Mouse (Mus musculus) kidney, adult 9 months (tissue): Measurements from ENCODE around the gene Hnrnpa1.

Source experiments
- DNase-seq: peaks from one replicate; pipeline ENCODE4 v3.0.0; 2022

Hnrnpa1 gene

DNA sequence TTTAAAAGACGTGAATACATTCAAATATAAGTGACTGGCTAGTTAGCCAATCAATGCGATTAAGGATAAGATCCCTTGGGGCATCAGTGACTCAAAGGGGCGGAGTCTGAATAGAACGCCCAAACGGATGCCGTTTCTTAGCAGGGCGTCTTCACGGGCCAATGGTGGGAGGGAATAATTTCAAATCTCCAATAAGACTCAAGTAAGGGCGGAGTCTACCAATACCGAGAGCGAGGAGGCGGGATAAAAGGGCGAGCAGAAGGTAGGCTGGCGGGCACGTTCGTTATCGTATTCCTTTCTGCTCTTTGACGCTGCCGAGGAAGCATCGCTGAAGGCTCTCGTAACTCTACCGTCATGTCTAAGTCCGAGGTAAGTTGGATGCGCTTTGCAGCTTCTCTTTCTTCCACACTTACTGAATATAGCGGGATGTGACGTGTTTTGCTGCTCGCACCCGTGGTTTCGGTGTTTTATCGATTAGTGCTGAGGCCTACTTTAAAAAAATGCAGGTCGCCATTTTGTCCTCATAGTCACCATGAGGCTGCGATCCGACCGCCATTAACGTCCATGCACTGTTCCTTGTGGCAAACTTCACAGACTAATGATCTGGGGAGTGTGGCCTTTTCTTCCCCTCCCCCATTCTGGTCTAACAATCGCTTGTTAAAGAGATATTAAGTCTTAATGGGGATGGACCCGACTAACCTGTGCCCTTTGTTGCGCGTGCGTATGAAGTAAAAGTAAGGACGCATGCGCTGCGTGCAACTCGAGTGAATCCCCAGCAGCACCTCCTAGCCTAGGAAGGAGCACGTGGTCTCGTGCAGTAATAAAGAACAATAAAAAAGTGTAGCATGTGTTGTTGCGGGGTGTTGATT is at the start of gene Hnrnpa1:
Gene Hnrnpa1 (plus strand): TSS at position 273 of the 869 bp plus-strand sequence.
- DNase-seq = peak; percentile 99

DNA sequence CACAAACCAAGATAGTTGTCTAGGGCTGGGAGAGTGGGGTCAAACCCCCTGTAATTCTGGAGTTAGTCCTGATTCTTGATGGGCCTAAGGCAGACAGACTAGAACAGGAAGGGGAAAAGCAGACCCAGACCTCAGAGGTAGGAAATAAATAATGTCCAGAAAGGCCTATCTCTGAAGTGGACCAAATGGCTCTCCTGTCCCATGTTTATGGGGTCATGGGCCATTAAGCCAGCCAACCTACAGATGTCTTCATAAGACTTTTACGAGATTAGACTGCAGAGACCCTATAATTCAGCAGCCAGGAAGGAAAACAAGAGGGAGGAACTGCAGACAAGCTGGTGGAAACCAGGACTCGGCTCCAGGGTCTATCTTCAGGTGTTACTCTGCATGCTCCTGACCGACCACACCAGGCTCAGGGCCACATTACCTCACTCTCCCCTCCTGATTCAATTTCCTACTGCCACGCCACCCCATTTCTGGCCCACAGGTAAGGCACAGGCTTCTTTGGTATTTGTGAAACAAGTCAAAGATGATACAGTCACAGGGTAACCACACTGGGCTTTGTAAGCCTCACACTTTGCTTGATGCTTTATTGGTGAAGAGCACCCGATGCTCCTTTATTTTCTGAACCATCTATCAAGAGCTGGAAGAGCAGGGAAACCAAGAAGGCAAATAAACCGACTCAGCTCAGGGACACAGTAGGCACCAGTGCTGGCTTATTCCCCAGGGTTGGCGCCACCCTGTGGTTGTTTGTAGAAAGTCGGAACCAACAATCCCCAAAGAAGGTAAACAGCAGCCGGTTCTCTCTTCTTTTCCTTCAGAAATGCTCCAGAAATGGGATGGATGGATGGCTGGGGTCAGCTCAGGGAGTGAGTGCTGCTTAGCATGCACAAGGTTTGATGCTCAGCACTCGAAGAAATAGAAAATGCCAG is 49.4 kb upstream of the Hnrnpa1 start:
- no peak for DNase-seq

DNA sequence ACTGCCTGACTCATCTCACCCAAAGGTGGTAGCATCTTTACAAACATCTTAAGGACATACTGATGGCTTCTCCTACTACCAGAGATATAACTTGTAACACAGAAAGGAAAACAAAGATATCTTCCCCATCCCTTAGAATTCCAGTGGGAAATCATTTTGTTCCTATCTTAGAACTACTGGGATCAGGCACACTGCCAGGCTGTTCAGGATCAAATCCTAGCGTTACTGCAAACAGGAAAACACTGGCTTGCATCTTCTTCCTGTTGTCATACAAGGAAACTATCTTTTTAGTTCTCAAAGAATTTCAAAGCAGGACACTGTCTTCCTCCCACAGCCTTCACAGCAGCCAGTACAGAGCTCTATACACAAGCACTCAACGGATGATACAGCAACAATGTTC is 46.6 kb upstream of the Hnrnpa1 start:
- DNase-seq = peak; percentile 71

DNA sequence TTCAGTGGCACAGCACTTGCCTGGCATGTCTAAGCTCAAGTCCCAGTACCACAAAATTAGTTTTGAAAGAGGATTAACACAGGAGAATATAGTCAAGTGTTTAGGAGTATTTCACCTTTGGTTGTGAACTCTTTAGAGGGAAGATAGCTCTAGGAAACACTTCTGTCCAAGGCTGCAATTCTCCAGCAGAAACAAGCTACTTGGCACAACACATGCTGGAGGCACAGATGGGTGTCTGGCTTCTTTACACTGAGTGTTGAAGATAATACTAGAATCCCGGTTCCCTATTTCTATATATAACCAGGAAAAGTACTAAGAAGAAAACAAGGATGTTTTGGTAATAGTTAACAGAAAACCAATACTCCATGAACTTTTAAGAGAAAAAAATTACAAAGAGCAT is 43.4 kb upstream of the Hnrnpa1 start:
- DNase-seq = no peak

DNA sequence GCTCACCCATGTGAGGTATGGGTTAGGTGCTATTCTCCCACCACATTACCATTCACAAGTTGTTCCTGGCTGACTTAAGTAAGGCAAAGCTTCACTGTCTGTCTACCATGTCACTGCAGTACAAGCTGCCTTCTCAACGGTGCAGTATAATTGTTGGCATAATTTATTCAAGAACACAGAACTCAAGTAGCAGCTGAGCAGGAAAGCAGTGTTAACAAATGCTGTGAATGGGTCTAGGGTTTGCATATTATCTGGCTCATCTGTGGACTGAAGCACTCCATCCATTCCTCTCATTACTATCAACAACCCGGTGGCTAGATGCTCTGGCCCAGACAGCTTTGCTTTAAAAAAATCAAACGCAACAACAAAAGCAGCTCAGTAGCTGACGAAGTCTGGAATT is 42.4 kb upstream of the Hnrnpa1 start:
- DNase-seq = no peak

DNA sequence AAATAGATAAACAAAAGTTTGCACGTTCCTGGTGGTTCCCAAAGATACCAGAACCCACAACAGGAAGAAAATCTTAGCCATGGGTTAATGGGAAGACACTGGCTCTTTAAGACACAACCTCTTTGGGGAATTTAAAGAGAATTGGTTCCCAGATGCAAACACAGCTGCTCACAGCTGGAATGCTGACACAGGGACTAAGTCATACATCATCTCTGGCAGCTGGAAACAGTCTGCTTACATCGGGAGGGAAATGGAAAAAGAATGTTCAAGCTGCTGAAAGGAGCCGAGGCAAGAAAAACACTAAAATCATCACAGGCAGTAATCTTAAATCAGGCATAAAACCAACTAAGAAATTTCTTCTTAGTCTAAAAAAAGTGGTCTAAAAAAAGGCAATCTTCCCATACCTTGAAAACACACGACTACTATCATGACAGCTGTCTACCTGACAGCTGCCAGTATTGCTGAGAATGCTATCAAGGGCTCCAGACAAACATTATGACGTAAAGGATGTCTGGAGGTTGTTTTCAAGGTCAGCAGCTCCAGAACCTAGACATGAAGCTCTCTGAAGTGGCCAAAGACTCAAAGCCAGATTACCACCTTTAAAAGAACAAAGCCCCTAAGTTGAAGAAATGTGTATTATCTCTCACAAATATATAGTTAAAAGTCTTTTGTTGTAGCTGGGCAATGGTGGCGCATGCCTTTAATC is 38.0 kb upstream of the Hnrnpa1 start:
- peak; percentile 60 for DNase-seq

DNA sequence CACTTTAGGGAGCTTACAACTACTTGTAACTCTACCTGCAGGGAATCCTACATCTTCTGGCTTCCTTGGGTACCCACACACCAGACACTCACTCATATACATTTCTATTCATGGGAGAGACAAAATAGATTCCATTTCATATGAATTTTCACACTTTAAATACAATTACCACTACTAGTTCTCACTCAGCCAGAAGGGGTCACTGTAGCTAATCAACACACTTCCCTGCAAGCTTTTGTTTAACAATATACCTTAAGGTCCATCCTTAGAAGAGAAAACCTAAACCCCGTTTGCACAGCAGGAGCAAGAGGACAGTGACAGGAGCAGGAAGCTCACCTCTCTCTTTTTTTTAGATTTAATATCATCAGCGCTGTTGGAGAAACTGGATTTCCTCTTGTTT is 35.1 kb upstream of the Hnrnpa1 start:
- no peak for DNase-seq

DNA sequence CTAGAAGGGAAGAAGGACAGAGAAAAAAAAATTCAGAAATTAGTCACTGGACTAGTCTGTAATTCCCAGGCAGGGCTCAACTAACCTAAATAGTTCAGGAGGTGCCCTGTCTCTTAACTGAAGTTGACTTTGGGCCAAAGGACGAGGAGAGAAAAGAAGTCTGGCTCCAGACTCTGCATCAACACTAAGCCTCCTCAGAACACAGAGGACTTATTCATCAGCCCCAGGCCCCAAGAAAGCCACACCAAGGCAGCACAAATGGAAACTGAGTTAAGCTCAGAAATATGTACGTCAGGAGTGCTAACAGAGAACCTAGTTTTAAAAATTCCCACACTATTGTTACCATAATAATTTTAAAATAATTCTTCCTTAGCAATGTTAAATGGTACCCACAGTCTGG is 26.1 kb upstream of the Hnrnpa1 start:
- DNase-seq = no peak

DNA sequence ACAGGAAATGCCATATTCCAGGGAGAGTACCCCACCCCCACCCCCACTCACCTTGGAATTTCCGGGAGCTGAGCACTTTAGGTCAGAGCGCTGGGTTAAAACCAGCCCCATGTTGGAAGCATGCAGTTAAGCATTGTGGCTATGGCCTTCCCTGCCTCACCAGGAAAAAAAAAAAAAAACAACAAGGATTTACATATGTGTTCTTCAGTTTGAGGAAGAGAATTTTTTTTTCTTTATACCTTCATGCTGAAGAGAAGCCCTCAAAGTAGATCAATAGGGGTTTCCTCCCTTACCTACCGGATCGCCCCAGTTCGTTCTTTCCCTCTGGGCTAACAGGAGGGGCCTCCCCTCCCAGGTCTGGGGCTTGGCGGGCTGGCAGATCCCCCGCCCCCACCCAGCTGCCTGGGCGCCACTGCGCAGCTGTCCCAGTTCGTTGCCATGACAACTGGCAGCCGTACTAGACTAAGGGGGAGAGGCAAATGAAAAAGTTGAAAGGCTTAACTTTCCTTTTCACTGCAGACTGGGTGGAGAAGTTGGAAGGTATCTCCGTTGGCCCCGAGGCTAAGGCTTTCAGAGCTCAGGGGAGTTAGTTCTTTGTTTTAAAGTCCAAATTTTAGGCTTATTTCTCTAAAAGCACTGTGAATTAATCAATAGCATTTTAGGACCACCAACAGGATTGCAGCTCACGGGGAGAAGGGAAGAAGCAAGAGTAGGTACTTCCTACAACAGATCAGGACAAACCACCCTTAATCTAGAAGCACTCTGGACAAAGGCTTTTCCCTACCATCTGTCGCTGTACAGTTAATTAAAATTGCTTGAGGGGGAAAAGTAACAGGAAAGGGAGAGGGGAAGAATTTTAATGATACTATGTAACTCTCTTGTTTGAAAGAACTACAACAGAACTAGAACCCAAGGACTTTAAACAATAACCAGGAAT is 25.0 kb upstream of the Hnrnpa1 start:
- DNase-seq = peak; percentile 87

DNA sequence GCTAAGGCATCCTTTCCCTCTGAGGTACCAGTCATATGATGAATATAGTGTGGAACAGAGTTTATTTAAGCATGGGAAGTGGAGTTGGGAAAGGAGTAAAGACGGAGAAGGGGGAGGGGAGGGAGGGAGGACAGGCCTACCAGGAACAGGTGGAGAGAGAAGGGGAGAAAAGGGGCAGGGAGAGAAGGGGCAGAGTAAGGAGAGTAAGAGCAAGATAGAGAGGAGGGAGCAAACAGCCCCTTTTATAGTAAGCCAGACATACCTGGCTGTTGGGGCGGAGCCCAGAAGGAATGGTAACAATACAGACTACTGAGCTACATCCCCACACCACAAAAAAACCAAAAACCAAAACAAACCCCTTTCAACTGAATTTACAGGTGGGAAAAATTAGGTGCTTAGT is 24.2 kb upstream of the Hnrnpa1 start:
- DNase-seq = no peak

DNA sequence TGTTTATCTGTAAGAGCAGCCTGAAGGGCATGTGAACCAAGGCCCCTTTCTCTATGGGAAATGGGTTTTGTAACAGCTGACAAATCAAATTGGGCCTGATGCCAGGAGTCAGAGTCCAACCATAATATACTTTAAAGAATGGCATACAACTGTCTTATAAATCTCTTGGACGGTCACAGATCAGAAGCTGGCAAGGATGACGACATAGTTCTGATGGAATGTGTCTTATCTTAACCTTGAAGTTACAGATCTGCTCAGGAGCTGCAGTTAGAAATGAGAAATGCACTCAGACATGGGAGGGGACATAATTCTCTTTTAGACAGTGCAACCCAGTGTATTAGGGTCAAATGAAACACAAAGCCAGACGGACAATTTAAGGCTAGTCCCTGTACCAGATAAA is 19.4 kb upstream of the Hnrnpa1 start:
- no peak for DNase-seq

DNA sequence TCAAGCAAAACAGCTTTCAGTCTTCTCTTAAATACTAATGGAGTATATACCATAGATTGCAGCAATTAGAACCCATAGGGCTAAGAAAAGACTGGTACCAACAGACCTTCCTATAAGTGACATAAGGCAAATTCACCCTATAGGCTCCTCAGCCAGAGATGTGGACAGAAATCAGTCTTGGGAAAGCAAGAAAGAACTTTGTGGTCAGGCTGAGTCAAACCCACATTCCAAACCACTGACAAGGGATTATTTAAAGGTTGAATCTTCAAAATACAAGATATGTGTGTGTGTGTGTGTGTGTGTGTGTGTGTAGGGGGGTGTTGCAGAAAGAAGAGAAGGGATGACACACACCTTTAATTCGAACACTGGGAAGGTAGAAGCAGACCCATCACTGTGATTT is 18.8 kb upstream of the Hnrnpa1 start:
- DNase-seq = no peak

DNA sequence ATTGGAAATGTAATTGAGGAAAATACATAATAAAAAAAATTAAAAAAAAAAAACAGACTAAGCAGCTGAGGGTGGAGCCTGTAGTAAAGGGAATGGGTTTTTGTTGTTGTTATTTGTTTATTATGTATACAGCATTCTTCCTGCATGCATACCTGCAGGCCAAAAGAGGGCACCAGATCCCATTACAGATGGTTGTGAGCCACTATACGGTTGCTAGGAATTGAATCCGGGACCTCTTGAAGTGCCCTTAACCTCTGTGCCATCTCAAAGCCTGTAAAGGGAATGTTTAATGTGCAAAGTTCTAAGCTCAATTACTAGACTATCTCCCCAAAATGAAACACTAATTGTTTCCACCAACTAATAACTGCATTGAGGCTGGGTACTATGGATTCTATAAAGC is 16.1 kb upstream of the Hnrnpa1 start:
- no peak for DNase-seq

DNA sequence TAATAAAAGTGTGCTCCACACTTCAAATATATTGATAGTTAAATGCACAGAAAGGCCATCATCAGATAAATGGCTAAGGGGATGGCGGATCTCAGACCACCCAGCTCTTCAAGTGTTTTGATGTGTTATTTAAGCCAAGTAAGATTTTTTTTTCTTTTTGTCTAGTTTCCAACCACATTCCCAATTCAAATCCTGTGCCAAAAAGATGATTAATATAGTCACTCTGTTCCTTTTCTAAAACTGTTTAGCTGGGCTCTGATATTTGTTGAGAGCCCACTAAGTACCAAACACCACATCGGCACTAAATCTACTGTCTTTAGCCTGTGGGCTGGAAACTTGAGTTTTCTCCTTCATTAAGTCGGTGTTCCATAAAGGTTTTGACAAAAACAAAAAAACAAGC is 13.2 kb upstream of the Hnrnpa1 start:
- DNase-seq = no peak

DNA sequence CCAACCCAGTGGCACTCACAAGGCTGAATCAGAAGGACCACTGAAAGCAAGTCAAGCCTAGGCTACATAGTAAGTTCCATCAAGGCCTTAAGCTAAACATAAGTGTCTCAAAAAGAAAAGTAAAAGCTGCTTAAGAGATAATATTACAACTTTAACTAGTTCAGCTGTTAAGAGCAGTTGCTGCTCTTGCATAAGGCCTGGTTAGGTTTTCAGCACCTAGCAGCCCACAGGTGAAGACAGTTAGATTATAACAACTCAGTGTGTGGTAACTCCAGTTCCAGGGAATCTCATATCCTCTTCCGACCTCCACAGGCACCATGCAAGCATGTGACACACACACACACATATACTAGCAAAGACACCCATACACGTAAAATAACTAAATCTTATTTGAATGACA is 12.7 kb upstream of the Hnrnpa1 start:
- DNase-seq = no peak

DNA sequence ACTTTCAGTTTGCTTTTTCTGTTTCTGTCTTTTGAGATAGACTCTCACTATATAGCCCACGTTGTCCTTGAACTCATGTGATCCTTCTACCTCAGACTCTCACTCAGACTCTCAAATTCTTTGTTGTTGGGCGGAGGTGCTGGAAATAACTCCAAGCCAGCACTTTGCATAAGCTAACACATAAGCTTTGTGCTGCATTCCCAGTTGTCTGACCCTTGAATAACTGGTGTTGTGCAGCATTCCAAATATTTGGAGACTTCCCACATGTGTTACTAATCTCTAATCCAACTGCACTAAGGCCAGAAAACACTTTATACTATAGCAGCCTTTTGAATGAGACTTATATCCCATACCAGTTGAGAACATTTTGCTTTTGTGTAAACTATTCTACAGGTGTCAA is 11.3 kb upstream of the Hnrnpa1 start:
- DNase-seq = no peak

DNA sequence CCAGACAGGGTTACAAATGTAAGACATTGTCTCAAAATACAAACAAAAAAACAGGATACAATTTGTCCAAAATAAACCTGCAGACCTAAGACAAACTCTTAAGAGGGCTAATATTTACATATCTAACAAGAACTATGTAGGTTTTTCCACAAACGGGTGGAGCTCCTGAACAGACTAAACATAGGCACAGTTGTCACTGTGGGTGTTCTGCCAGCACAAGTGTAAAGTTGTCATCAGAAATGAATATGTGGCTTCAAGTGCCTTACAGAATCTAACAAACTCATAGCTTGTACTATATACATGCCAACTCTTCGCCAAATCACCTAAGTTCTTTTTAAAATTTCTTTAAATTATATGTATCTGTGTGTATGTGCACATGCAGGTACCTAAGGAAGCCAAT is 7.1 kb upstream of the Hnrnpa1 start:
- no peak for DNase-seq

DNA sequence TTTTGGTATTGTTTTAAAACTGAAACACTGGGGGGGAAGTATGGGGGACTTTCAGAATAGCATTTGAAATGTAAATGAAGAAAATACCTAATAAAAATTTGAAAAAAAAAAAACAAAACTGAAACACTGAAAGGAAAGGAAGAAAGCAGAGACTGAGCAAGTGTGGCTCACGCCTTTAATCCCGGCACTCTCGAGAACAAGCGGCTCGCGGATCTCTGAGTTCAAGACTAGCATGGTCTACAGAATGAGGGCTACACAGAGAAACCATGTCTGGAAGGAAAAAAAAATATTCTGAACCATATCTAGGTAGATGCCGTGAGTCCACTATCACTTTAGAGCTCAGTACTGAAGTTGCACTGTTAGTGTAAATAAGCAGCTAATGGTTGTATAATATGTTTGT is 2.9 kb upstream of the Hnrnpa1 start:
- DNase-seq = no peak

DNA sequence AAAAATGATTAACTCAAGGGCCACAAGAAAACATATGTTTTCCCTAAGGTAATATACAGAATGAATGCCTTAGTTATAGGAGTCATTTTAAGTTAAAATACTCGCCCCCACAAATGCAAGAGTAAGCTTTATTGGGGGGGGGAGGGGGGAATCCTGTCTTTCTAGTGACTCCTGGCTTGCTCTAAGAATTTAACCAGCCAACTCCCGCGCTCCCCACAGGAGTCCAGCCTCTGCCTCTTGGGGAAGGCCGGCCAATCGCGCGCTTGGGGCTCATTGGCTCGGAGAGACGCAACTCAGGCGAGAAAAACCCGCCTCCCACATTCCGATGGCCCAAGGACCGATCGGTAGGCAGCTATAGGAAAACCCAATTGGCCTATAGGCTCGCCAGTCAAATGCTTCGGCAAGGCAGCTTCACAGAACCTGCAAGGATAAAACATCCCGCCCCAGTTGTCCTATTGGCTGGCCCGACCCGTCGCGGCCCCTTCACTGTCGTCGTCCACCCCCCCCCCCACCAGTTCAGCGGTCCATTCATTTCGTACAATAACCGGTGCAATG is 1.0 kb upstream of the Hnrnpa1 start:
- DNase-seq = peak; percentile 95

DNA sequence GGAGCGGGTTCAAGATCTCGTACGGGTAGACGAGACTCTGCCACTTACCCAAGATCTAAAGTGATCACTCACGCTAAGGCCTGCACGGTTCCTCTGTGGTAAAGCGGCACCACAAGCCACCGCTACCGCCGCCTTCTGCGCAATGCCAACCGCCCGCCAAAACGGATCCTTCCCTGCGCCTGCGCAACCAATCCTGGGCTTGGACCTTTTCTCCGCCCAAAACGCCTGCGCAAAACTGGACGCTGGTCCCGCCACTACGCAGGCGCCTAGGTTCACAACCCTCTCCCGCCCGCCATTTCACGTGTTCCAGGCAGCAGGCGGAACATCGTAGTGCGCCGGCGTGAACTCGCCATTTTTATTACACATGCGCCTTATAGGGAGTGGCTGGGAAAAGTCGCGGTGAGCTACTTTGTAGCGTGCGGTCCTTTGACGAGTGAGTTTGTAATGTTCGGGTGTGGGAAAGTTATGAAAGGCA is 510 bp upstream of the Hnrnpa1 start, which contains the start of gene Cbx5:
Gene Cbx5 (minus strand): TSS at position 132 of the 475 bp plus-strand sequence.
- DNase-seq = peak; percentile 99
